Mouse (Mus musculus) NIH3T3 (cell line): ENCODE results near the gene Il31ra.
A peak's percentile ranks its signal among the peaks of the same experiment; 100 is the strongest.

Experiments
- DNase-seq: peaks from one replicate; pipeline ENCODE4 v3.0.0-alpha.2; 2012; ENCODE audit warnings: low read depth

Il31ra gene

GRCm38 (mm10) chr13:112560554-112561138 lies 33.5 kb downstream of the Il31ra start:
- peak; percentile 42 for DNase-seq

GRCm38 (mm10) chr13:112556501-112556900 lies 37.7 kb downstream of the Il31ra start:
- DNase-seq: peak; percentile 8

- DNase-seq: no peak
These were observed 40.9 kb downstream of the Il31ra start for GRCm38 (mm10) chr13:112553304-112553703.

- no peak for DNase-seq
These were observed 42.3 kb downstream of the Il31ra start for GRCm38 (mm10) chr13:112551641-112552548.

- DNase-seq: no peak
These were observed 52.8 kb downstream of the Il31ra start for GRCm38 (mm10) chr13:112541223-112541975.

- DNase-seq: no peak
These were observed 53.5 kb downstream of the Il31ra start for GRCm38 (mm10) chr13:112540616-112541015.

GRCm38 (mm10) chr13:112537065-112537464 lies 57.1 kb downstream of the Il31ra start:
- DNase-seq: no peak

- DNase-seq: no peak
These were observed 57.5 kb downstream of the Il31ra start for GRCm38 (mm10) chr13:112536611-112537010.

GRCm38 (mm10) chr13:112533556-112533955 lies 60.6 kb downstream of the Il31ra start:
- no peak for DNase-seq

GRCm38 (mm10) chr13:112532235-112532634 lies 61.9 kb downstream of the Il31ra start:
- DNase-seq: no peak

GRCm38 (mm10) chr13:112529893-112530292 lies 64.3 kb downstream of the Il31ra start:
- DNase-seq: peak; percentile 89

GRCm38 (mm10) chr13:112527186-112527585 lies 67.0 kb downstream of the Il31ra start:
- no peak for DNase-seq

GRCm38 (mm10) chr13:112523346-112523970 lies 70.7 kb downstream of the Il31ra start:
- DNase-seq: no peak

GRCm38 (mm10) chr13:112522896-112523295 lies 71.3 kb downstream of the Il31ra start:
- no peak for DNase-seq

GRCm38 (mm10) chr13:112522261-112522660 lies 71.9 kb downstream of the Il31ra start:
- DNase-seq: no peak

- DNase-seq: no peak
These were observed 79.6 kb downstream of the Il31ra start for GRCm38 (mm10) chr13:112514546-112514945.

- DNase-seq: no peak
These were observed 81.3 kb downstream of the Il31ra start for GRCm38 (mm10) chr13:112512824-112513223.

- DNase-seq: peak; percentile 23
These were observed 82.3 kb downstream of the Il31ra start for GRCm38 (mm10) chr13:112511810-112512209.

- no peak for DNase-seq
These were observed 82.9 kb downstream of the Il31ra start for GRCm38 (mm10) chr13:112511261-112511660.

GRCm38 (mm10) chr13:112510437-112511212 lies 83.5 kb downstream of the Il31ra start:
- no peak for DNase-seq

- peak; percentile 88 for DNase-seq
These were observed 84.7 kb downstream of the Il31ra start for GRCm38 (mm10) chr13:112509465-112509864.
